Mouse (Mus musculus) ES-Bruce4 (cell line): ENCODE results near the gene Pigw.

Experiments used
- CTCF ChIP-seq: IDR thresholded peaks from one replicate; pipeline ENCODE4 v1.8.1; 2011; ENCODE audit warnings: low read depth, low read length
- POLR2A ChIP-seq: IDR thresholded peaks from one replicate; pipeline ENCODE4 v1.8.1; 2011; ENCODE audit warnings: low read length; ENCODE audit not compliant: insufficient read depth

GRCm38 (mm10) chr11:84910411-84910810 is 30.3 kb upstream of the Pigw start:
- TF ChIP-seq POLR2A, result no peak
- TF ChIP-seq CTCF, result no peak
